Comparison of ENCODE assay signal across 16 mouse cellular contexts in the genomic region with DNA sequence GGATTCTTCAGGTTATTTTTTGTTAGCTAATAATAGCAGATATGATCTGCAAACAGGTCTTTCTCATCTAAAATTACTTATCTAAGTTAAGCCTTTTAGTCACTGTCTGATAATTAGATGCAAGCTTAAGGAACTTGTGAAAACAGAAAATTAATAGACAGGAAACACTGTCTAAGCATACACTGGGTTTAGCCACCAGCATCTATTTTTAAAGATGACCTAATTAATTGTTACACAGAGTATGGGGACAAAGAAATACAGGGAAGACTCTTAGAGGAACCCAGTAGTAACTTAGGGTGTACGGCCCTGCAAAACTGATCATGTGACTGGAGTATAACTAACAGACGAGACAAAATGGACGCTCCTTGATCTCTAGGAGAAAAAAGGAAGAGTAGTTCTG.
"Had no signal": no experiment of that assay in that cellular context is flagged by ENCODE, and none has a peak within 500 bp of the region (broad histone marks: within the 10 kb centered on the region; RNA-seq: fewer than 3 reads in every experiment).

No protein-coding gene starts in this region.

- H3K27ac ChIP-seq: neural tube, embryonic 13.5 days; neural tube, embryonic 15.5 days; stomach, embryonic 15.5 days; stomach, postnatal 0 days had no signal

- H3K4me1 ChIP-seq: neural tube, embryonic 13.5 days; neural tube, embryonic 15.5 days; stomach, embryonic 15.5 days had no signal

- H3K36me3 ChIP-seq: neural tube, embryonic 13.5 days; neural tube, embryonic 15.5 days; stomach, embryonic 15.5 days had no signal

- H3K27me3 ChIP-seq: neural tube, embryonic 13.5 days; neural tube, embryonic 15.5 days; stomach, embryonic 15.5 days had no signal

- H3K4me3 ChIP-seq: neural tube, embryonic 13.5 days; neural tube, embryonic 15.5 days; stomach, embryonic 15.5 days had no signal

- H3K9ac ChIP-seq: neural tube, embryonic 13.5 days; neural tube, embryonic 15.5 days; stomach, embryonic 15.5 days had no signal

- H3K9me3 ChIP-seq: neural tube, embryonic 13.5 days; neural tube, embryonic 15.5 days; stomach, embryonic 15.5 days had no signal

- H3K4me2 ChIP-seq: neural tube, embryonic 13.5 days; neural tube, embryonic 15.5 days; stomach, embryonic 15.5 days had no signal

- DNase-seq: retina, postnatal 1 day; right cerebral cortex, adult 18-20 months; right cerebral cortex, postnatal 14 days; right cerebral cortex, postnatal 25 days; right cerebral cortex, postnatal 4 days; spleen, adult 18-20 months; thymus, adult 18-20 months; thymus, adult 2 months; thymus, postnatal 14 days; thymus, postnatal 25 days; thymus, postnatal 36 days; thymus, postnatal 4 days had no signal
